Mouse (Mus musculus): ENCODE results near the gene 2610028H24Rik.

The 2610028H24Rik gene

DNA sequence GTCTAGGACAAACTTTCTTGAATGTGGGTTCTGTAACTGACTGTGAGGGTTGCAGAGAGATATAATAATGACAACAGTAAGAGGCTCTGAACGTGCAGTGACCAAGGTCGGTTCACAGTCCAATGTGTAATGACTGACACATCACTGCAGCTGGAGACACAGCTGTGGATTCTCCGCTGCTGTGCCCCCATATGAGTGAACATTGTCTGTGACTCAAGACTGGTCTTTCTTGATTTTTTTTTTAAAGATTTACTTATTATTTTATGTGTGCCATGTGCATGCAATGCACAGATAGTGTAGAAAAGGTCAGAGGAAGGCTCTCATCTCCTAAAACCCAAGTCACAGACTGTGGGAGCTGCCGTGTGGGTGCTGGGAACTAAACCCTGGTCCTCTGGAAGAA lies 48.6 kb downstream of the 2610028H24Rik start:
- H3K9me3 ChIP-seq (ENCODE audit: low read length) = no peaks in the 10 kb centered on the region
- no peak overlapping the region for H3K4me3 ChIP-seq (replicated peaks; ENCODE audit: low read length)
- peaks cover 4% of the 10 kb centered on the region for H3K4me1 ChIP-seq (replicated peaks; ENCODE audit: low read depth, low read length)
- H3K27me3 ChIP-seq (ENCODE audit: insufficient read depth, low read length) = no peaks in the 10 kb centered on the region
- TF ChIP-seq CTCF (conservative IDR thresholded peaks at IDR 0.05; ENCODE audit: low read length) = no peak
- peaks cover 95% of the 10 kb centered on the region for H3K36me3 ChIP-seq (ENCODE audit: insufficient read depth, low read length)

DNA sequence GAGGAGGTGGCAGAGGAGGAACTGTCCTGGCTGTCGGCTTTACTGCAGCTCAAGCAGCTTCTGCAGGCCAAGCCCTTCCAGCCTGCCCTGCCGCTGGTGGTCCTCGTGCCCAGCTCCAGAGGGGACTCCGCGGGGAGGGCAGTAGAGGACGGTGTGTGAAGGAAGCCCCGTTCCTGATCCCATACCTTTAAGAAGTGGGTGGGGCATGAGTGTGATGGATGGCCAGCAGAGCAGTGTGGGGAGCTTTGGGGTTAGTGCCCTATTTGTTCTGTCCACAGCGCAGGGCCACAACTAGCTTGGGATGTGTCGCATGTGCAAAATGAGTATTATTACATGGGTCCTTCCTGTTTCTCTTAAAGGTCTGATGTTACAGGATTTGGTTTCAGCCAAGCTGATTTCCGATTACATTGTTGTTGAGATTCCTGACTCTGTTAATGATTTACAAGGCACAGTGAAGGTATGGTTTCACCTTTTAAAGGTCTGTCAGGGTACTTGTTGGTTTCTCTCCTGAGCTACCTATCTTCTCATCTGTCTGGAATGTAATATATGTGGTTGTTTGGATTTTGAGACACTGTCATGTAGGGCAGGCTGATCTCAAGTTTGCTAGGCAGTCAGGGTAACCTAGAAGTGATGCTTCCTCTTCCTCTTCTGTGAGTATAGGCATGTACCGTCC lies 55.5 kb downstream of the 2610028H24Rik start:
- no peaks in the 10 kb centered on the region for H3K27me3 ChIP-seq (ENCODE audit: insufficient read depth, low read length)
- H3K4me1 ChIP-seq (replicated peaks; ENCODE audit: low read depth, low read length) = no peaks in the 10 kb centered on the region
- peaks cover 96% of the 10 kb centered on the region for H3K36me3 ChIP-seq (ENCODE audit: insufficient read depth, low read length)
- H3K4me3 ChIP-seq (replicated peaks; ENCODE audit: low read length) = no peak overlapping the region
- TF ChIP-seq NANOG (IDR thresholded peaks at IDR 0.05; ENCODE audit: borderline replicate concordance, low read length) (no peak), POU5F1 (IDR thresholded peaks at IDR 0.05; ENCODE audit: borderline replicate concordance, low read length) (no peak), CTCF (conservative IDR thresholded peaks at IDR 0.05; ENCODE audit: low read length) (no peak)
- no peaks in the 10 kb centered on the region for H3K9me3 ChIP-seq (ENCODE audit: low read length)

DNA sequence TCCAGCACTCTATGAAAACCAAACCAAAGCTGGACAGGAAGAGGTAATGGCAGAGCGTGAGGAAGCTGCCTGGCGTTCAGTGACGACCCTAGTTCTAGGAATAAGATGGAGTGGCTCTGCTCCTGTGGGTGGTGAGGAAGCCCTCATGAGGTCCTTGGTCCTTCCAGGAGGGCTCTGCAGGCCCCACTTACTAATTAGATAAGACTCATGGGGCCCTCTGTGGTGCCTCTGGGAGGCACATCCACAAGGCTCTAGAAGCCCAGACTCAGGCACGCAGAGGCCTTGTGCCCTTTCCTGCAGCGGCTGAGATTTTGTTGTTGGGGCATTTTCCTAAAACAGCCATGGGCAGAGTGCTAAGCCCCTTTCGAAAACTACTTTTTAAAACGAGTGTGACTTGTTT lies 57.0 kb downstream of the 2610028H24Rik start:
- H3K4me3 ChIP-seq (replicated peaks; ENCODE audit: low read length) = no peak overlapping the region
- no peaks in the 10 kb centered on the region for H3K27me3 ChIP-seq (ENCODE audit: insufficient read depth, low read length)
- TF ChIP-seq NANOG (IDR thresholded peaks at IDR 0.05; ENCODE audit: borderline replicate concordance, low read length) (no peak), CTCF (conservative IDR thresholded peaks at IDR 0.05; ENCODE audit: low read length) (no peak), POU5F1 (IDR thresholded peaks at IDR 0.05; ENCODE audit: borderline replicate concordance, low read length) (no peak)
- H3K9me3 ChIP-seq (ENCODE audit: low read length) = no peaks in the 10 kb centered on the region
- no peaks in the 10 kb centered on the region for H3K4me1 ChIP-seq (replicated peaks; ENCODE audit: low read depth, low read length)
- peaks cover 96% of the 10 kb centered on the region for H3K36me3 ChIP-seq (ENCODE audit: insufficient read depth, low read length)

All from E14TG2a.4 (cell line).